Mouse (Mus musculus): ENCODE data around the gene Aqp8.

Aqp8 gene

DNA sequence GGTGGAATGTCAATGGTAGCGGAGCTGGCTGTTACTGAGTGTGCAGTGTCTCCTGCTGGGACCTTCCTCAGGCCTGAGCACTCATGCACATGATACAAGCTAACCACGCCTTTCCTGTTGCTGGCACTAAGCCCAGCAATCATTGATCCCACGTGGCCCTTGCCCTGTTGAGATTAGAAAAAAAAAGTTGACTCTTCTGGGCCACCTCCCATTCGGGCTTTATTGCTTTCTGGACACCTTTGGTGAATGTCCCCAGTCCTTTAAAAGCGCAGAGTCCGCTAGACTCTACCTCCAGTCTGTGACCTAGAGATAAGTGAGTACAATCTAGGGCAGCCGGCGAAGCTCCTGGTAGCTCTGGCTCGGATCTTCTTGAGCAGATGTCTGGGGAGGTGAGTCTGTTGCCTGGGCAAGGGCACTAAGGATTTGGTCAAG, at the start of gene Aqp8:
Aqp8 (plus strand) TSS at position 222 of the 432 bp plus-strand sequence.
- DNase-seq (ENCODE audit: low read depth, low spot score), result peak; percentile 30

DNA sequence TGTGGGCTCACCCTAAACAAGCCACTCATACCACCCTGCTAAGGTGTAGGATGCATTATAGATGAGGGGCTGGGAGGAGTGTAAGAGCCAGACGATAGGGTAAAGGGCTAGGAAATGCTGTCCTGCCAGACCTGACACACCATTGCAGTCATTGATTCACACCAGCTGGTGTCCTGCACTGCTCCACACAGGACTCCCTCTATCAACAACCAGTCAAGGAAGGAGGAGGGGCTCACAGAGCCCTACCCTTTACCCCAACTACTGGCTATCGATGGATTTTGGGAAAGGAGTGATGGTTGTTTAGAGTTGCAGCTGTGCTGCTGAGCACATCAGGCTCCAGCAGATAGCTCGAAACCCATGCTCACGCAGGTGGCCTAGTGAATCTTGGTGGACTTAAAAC, 45.3 kb upstream of the Aqp8 start:
- no peak for DNase-seq (ENCODE audit: low read depth, low spot score)

DNA sequence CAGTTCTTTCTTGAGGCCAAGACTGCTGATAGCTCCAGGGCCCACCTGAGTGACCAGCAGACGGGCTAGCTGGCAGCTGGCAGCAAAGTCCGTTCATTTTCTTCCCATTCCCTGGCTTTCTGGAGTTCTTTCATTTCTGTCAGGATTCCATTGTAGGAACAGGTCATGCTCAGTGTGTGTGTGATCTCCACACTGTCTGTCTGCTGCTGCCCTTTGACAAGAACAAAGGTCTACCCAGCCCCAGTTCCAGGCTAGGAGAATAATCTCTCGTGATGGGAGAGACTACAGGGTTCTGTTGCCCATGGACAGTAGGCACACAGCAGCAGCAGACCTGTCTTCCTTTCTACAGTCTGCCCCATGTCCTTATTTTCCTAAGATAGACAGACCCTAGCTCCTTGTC, 44.4 kb upstream of the Aqp8 start:
- no peak for DNase-seq (ENCODE audit: low read depth, low spot score)

DNA sequence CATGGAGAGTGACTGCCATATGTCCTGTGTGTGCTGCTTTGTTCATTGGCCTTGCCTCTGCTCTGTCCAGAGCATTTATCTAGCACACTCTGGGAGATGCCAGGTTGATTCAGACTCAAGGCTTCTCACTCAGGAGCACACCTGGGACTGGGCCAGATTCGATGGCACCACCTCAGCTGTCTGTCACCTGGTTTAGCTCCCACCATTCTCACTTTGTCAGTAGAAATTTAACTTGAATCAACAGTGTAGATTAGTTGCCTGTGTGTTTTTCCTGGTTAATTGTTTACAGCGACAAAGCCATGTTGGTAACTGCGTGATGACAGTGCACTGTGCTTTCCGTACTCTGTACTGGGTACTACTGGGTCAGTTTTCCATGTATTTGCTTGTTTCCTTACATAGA, 42.1 kb upstream of the Aqp8 start:
- no peak for DNase-seq (ENCODE audit: low read depth, low spot score)

DNA sequence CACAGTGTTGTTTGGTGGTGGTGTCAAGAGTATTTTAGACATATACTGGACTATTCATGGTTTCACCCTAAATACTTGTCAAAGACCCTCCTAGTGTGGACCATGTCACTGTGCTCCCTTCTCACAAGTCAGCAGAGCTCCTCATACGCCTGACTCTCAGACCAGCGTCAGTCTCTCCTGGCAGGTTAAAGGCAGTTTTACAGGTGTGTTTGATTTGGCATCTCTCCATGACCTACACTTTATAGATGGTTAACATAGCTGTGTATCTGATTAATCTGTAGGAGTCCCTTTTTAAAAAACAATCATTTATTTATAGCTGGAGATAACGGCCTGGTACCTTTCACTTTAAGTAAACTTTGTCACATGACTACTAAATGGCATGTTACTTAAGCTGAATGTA, 40.1 kb upstream of the Aqp8 start:
- no peak for DNase-seq (ENCODE audit: low read depth, low spot score)

DNA sequence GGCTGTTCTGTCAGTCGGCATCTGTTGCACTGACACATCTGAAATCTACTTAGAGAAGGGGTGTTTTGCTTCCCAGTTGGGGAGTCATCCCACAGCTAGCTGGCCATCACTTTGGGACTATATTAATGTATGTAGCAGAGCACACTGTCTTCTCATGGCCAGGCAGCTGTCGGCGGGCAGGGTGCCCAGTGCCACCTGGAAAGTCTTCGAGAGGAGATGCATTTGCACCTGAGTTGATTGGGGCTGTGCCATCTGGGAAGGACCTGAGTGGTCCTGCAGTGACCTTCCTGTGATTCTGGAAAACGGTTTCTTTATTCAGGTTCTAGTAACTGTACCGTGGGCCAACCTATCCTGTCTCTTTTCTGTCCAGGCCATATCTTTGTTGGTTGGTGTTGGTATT, 37.8 kb upstream of the Aqp8 start:
- no peak for DNase-seq (ENCODE audit: low read depth, low spot score)

DNA sequence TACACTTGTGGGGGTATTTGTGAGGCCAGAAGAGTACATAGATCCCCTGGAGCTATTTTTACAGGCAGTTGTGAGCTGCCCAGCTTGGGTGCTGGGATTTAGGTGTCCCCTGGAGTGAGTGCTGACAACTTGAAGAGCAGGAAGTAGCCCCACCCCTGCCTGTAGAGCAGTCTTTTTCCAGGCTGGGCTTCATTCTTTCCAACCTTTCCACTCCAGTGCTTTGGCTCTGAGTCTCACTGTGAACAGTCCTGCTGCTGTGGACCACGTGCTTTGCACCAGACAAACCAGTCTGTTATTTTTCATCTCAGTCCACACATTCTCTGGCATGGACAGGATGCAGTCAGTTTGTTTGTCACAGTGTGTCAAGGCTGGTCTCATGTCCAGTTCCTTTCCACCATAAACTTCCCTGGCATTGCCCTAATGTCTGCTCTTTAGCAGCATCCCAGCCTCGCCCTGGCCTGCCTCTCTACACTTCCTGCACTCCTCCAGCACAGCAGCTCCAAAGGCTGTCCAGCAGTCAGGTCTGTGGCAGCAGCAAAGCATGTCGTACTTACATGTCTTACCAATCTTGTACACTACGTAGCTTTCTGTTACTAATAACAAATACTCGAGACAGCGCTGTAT, 36.8 kb upstream of the Aqp8 start:
- no peak for DNase-seq (ENCODE audit: low read depth, low spot score)

DNA sequence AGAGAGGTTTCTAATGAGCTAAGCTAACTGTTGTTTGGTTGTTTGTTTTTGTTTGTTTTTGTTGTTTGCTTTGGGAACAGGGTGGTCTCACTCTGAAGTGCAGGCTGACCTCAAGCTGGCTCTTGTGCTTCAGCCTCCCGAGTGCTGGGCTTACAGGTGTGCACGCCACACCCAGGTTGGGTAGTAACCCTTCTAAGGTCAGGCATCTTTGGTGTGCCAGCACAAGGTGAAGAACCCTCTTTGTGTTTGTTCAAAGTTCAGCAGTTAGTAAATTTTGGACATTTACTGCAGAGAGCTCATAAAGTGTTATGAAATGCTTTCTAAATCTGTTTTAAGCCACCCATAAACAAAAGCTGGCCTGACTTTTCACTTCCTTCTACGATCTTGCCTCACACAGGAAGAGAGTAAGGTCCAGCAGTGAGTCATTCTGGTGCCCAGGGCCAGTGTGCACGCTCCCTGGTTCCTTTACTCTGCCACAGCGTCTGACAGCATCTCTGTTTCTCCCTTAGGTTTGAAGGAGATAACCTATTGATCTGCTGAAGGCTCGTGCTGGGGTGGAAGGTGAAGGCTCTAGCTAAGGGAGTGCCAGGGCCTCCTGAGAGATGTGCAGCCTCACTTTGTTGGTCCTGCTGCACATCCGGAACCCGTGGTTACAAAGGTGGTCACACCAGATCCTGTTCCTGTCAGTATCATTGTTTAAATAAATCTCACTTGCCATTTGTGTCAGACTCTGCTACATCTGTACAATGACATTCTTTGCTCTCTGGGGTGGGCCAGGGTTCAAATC, 32.3 kb upstream of the Aqp8 start:
- DNase-seq (ENCODE audit: low read depth, low spot score), result no peak

DNA sequence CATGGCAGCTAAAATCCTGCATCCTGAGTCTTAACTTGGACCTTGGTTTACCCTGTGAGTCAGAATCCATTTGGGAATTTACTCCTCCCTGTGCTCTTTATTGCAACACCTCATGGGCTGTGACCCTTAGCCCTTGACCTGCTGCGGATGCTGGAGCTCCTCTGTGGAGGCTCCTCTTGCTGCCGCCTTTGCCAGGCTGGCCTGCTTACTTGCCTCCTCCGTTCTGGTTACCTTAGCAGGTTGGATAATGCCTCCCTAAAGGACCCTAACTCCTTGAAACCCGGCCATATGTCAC, 31.7 kb upstream of the Aqp8 start:
- no peak for DNase-seq (ENCODE audit: low read depth, low spot score)

DNA sequence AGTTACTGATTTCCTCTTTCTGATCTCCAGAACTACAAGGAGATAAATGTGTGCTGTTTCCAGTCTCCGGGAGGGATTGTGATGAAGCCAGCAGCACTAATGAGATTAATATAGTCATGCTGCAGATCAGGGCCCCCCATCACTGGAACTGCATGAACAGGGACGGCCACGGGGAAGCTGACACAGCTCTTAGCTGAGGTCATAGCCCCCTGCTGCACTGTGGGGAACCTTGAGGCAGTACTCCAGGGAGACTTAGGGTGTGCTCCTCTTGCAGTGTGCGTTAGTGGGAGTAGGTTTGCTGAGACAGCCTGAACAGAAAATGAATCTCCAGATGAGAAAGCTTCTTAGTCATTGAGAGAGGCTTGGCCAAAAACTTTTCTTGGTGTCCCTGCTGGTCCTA, 30.9 kb upstream of the Aqp8 start:
- no peak for DNase-seq (ENCODE audit: low read depth, low spot score)

DNA sequence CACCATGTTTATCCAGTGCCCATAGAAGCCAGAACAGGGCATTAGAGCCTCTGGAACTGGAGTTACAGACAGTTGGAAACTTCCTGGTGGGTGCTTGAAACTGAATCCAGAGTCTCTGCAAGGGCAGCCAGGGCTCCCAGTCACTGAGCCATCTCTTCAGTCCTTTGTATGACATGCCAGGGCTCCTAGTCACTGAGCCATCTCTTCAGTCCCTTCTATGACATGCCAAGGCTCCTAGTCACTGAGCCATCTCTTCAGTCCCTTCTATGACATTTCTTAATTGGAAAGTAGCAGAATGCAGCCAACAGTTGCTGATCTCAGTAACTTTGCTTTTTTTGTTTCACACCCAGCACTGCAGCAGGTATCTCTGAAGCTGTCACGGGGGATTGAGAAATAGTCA, 20.0 kb upstream of the Aqp8 start:
- no peak for DNase-seq (ENCODE audit: low read depth, low spot score)

DNA sequence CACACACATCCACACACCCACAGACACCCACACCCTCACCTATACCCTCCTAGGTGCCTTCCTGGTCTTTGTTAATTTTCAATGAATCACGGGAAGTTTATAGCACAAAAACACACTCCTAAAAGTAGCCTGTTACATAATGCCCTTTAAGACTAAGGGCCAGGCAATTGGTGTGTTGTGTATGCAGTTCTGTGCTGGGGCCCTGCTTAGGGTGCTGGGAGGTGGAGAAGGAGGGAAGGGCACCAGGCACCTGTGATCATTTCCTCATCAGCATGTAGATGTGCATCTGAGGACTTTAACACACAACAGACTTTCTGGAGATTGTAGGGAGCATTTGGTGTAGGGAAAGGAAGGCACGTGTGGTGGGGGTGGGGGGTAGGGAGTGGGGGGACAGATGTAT, 13.3 kb upstream of the Aqp8 start:
- DNase-seq (ENCODE audit: low read depth, low spot score), result no peak

DNA sequence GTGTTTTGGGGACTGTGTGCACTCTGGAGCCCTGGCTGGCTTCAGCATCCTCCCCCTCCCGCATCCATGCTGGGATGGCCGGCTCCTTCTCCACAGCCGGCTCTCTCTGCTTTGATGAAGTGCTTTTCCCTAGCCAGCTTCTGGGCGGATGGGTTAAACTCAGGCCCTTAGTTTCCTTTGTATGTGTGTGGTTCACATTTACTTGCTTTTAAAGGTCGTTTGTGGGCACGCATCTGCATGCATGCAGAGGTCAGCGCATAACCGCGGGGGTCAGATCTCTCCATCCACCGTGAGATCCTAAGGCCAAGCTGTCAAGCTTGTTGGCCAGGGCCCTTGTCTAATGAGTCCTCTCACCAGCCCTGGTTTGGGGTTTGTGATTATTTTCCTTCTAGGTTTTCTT, 12.4 kb upstream of the Aqp8 start:
- DNase-seq (ENCODE audit: low read depth, low spot score), result no peak

DNA sequence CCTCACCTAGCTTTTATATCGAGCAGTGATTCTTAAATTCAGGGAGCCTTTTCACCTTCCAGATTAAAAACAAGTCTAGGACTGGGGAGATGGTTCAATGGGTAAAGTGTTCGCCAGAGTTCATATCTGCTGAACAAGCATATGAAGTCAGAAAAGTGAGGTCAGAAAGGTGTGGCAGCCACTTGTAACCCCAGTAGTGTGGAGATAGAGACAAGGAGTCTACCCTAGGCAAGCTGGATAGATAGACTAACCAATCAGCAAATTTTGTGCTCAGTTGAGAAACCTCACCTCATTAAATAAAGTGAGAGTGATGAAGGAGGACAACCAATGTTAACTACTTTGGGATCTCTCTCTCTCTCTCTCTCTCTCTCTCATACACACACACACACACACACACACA, 11.6 kb upstream of the Aqp8 start:
- no peak for DNase-seq (ENCODE audit: low read depth, low spot score)

DNA sequence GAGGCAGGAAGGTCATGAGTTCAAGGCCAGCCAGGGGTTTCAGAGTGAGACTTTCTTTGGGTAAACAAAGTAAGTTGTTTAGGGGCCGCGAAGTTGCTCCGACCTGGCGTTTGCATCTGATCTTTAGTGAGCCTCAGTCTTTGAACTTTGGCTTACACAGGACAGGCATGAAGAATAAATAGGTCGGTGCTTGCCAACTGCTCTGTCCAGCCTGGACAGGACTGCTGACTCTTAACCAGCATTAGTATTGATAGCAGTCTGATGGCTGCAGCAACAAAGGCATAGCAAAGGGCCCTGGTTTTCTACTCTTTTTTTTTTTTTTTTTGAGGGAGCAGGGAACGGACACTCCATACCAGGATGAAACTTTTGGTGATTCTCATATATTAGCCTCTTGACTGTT, 9.5 kb upstream of the Aqp8 start:
- DNase-seq (ENCODE audit: low read depth, low spot score), result no peak

DNA sequence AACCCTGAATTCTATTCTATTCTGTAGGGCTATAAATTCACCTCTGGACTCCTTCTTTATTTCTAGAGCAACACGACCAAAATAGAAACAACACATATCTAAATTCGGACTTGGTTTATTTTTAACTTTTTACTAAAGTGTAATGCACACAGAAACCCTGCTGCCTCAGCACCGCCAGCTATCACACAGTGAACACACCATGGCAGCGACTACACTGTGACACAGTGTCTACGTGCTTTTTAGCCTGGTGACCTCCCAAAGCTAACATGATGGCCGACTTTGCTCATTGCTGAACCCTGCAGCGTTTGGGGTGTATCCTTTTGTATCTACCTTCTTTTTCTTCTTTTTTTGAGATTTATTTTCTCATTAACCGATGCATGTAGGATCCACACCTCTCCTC, 9.0 kb upstream of the Aqp8 start:
- DNase-seq (ENCODE audit: low read depth, low spot score), result no peak

DNA sequence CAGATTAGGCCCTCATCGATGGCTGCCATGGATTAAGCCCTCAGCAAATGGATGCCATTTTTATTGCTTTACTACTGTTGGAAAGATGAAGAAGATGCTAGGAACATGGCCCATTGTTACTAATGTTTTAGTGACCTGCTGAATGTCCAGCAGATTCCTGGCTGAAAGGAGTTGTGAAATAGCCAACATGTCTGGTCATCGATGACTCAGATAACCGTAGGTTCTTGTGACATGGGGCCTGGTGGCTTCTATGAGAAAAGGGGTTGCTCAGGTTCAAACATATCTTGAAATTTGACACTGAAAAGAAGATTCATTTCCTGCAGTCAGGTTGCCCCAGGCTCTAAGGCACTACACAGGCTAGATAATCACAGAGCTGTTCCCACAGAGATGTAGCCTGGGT, 7.0 kb upstream of the Aqp8 start:
- no peak for DNase-seq (ENCODE audit: low read depth, low spot score)

DNA sequence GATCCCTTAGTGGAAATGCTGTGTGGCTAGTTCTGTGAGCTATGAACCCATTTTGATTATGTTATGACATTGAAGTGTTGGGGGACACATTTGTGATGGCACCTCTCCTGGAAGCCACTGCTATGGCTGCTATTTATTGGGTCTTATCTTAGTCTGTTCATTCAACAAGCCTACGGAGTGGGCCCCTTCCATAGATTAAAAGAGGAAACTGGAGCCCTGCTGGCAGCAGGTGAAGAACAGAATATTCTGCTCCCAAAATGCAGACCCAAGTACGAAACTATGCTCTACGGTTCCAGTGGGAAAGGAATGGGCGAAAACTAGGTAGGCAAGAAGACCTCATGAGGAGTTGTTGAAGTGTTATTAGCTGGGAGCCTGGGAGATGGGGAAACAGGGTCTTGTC, 3.8 kb upstream of the Aqp8 start:
- DNase-seq (ENCODE audit: low read depth, low spot score), result no peak

DNA sequence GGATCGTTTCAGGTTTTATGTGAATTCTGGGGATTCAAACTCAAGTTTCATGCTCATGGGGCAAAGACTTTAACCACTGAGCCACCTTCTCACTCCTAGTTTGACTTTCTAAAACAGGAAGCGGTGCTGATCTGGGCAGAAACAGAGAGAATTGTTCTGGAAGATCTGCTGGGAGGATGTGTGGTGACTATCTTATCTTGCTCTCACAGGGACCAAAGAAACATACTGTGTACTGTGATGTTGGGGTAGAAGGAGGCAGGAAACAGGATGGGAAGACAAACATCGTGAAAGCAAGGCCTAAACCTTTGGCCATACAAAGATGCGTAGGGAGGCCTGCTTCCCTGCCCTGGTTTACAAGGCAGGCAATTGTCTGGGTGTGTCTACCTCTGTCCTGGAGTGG, 2.8 kb upstream of the Aqp8 start:
- DNase-seq (ENCODE audit: low read depth, low spot score), result no peak

DNA sequence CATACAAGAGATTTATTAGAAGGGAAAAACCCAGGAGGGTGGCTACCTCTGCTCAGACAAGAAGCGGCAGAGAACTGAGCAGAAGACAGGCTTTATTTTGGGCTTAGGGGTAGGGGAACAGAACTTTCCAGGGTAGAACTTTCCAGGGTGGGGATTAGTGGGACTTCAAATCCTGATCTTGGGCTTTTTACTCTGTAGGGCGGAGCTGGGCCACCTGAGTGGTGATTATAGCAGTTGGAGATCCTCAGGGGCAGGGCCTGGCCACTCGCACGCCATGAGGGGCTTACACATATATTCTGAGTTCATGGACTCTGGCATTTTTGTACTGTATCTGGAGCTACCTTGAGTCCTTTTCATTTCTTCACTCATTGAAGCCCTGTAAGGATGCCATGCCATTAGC, 775 bp upstream of the Aqp8 start:
- no peak for DNase-seq (ENCODE audit: low read depth, low spot score)

DNA sequence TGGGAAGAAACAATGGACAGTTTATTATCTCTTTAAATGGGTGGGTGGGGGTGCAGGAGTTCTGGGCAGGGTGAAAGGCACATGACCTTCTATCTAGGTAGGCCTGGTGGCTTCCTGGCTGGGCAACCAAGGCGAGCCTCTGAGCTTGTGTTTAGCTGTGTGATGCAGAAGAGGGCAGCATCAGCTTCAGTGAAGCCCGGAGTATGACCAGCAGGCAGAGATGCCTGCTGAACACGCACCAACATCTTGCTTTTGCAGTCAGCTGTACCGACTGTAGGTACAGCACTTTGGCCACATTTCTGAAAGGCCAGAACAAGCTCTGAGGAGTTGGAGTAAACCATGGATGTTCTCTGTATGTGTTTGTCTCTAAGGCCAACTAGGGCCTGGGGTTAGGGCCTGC, 1.5 kb downstream of the Aqp8 start:
- DNase-seq (ENCODE audit: low read depth, low spot score), result no peak

DNA sequence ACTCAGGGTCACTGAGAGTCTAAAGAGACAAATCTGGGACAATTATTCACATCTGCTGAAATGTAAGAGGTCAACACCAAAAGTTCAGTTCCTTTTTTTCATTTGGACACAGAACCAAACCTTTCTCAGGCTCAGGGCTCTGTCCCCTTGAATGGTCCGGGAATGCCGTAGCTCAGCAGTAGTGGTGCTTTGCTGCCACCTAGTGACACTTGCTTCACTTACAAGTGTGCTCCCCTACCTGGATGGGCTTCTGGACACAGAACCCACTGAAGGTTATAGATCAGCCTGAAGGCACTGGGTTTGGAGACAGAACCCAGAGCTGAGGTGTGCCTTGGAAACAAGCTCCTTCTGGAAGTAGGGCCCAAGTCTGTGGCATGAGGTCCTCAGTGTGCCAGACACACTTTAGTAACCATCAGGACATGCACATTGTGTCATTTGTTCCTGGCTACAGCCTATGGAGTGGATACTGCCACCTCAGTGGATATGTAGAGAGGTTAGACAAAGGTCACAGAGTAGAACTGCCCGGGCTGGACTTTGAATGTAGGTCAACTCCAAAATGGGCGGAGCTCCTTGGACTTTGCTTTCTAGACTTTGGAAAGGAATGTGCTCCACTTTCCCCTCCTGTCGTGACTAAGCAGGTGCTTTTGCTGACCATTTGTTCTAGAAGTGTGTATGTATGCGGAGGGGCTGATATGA, 3.7 kb downstream of the Aqp8 start:
- peak; percentile 76 for DNase-seq (ENCODE audit: low read depth, low spot score)

DNA sequence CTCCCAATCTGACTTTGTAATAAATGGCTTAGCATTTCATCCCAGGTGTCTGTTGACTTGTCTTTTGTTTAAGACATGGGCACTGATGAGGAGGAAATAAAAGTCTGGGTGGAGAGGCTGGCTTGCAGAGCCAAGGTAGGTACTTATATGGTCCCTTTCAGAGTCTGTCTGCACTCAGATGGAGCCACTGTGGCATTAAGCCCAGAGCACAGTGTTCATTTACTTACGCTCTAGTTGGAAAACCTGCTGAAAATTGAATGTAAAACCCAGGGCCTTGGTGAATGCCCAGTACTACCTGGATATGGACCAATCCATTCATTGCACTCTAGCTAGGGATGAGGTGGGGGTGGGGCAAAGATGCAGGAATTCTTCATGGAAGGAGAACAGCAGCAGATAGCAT, 5.9 kb downstream of the Aqp8 start:
- DNase-seq (ENCODE audit: low read depth, low spot score), result no peak
